In genomic region chr8:19934274-19934673, GRCm38 (mm10) we compare ENCODE assay signal across 10 mouse cellular contexts. TPM values are rescaled to one million over a fixed set of nuclear protein-coding genes. Genes with fewer than 3 reads are reported as not detected.
DNase-seq lines count a peak whose midpoint lies in the region.
"Had no signal": no experiment of that assay in that cellular context is flagged by ENCODE, and none has a peak within 500 bp of the region (broad histone marks: within the 10 kb centered on the region; RNA-seq: fewer than 3 reads in every experiment).

No protein-coding gene starts in this region.

- DNase-seq in adrenal gland, adult 18-20 months (ENCODE audit: low spot score in 2 of 2), result peak; percentile 2 to 18
- peak; percentile 11 to 15 for DNase-seq in gastrocnemius, adult 8-10 months (ENCODE audit: low spot score in 2 of 2)
- DNase-seq in heart, adult 9 months (ENCODE audit: low spot score in 2 of 2), result peak; percentile 17 to 27
- DNase-seq in left cerebral cortex, adult 11 months (ENCODE audit: low spot score), result peak; percentile 4
- DNase-seq in ovary, postnatal 10 days (ENCODE audit: low spot score), result peak; percentile 1
- peak; percentile 4 for DNase-seq in testis, postnatal 14 days (ENCODE audit: low spot score)
- DNase-seq in urinary bladder, postnatal 25 days (ENCODE audit: low spot score), result peak; percentile 12

RNA-seq across cellular contexts. Expression of gene Gm31371, which starts 31.1 kb away (rescaled TPM):
- under 1 TPM in 1 of 2 experiments, not detected in 1; 0.13 TPM for total RNA-seq in adrenal gland, adult 18-20 months (2021)
- under 1 TPM in 2 of 4 experiments, not detected in 2; 0.13 to 0.16 TPM for total RNA-seq in gastrocnemius, adult 8-10 months (2022)
- total RNA-seq: gastrocnemius, postnatal 14 days; granulocyte monocyte progenitor cell, adult 5-6 weeks; megakaryocyte progenitor cell, adult 5-6 weeks had no signal

Comparison
In these comparisons a context has a peak if more than half of its experiments do, and no peak if none do; other contexts are left out.
1. Peak in every context shown above with its lines: DNase-seq.